Mouse (Mus musculus) thymus, postnatal 36 days (tissue): ENCODE measurements around the gene Tns3.

Experiments
- DNase-seq, 2 experiments: peaks; one replicate each; pipeline ENCODE4 v3.0.0; 2022; ENCODE audit warnings: mixed read lengths in 2 of 2

The Tns3 gene

DNA sequence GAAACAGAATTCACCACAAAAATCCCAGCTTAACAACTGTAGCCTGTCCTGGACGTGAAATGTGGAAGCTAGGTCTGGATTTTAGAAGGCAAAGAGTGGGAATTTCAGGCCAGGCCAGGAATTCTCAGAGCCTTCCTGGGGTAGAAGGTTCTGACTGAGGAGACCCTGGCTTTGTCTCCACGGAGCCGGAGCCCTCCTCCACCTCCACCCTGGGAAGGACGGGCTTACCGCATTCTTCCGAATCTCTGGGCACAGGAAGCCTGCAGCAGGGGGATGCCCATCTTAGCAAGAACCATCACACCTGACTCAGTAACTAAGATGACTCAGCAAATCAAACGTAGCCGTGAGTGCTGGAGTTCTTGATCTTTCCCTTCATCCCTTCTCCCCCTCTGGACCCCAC lies 231.4 kb downstream of the Tns3 start:
- no peak for DNase-seq

GRCm38 (mm10) chr11:8427660-8428059 lies 236.7 kb downstream of the Tns3 start:
- no peak for DNase-seq

GRCm38 (mm10) chr11:8425226-8425570 lies 239.1 kb downstream of the Tns3 start:
- DNase-seq = no peak

DNA sequence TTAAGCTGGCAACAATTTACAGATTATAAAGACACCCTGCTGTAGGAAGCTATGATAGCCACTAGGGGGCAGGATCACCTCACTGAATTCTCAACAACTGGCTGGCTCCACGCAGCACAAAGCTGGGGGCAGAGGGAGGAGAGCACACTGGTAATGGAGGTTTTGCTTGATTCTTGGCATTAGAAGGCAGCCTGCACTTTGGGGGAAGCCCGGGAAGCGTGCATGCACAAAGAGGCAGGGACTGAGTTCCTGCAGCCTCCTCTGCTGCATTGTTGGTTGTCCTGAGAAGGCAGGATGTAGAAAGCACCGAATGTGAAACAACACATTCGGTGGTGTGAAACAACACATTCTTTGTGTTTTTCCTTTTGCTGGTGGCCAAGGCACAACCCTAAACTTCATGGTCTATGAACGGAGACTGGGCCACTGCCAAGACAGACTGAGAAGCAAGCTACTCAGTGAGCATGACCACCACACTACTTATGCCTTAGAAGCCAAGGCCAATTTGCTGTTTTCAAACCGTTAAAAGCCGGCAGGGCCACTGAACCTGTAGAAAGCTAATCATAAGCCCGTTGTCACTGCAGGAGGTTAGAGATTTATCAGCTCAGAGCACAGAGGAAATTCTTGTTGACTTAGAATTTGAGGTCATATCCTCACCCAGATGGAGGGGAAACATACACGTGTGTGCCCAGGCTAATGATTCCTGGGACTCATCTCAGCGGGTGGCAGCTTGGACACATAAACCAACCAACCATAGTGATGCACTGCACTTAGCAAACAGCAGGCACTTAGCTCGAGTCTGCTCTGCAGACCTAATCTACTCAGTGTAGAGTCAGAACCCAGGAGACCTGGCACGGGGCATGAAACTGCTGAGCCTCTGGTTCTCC lies 239.8 kb downstream of the Tns3 start:
- DNase-seq = peak; percentile 33 to 40

GRCm38 (mm10) chr11:8405225-8405899 lies 259.0 kb downstream of the Tns3 start:
- DNase-seq = peak; percentile 21 to 30

DNA sequence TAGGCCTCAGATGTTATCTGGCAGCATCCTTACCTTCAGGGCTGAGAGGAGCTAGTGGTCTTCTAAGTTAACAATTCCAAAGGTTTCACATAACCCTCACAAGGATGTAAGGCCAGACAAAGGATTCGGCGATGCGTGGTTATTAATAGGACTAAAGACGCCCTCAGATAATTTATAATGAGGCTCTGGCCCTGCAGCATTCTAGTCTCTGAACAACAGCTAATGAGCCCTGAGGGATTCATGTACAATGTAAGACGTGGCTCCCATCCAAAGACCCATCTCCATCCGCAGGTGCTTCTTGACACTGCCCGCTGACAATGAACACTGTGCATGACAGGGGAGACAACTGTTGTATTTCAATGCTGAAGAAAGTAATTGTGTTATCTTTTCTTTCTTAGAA lies 263.0 kb downstream of the Tns3 start:
- no peak for DNase-seq

DNA sequence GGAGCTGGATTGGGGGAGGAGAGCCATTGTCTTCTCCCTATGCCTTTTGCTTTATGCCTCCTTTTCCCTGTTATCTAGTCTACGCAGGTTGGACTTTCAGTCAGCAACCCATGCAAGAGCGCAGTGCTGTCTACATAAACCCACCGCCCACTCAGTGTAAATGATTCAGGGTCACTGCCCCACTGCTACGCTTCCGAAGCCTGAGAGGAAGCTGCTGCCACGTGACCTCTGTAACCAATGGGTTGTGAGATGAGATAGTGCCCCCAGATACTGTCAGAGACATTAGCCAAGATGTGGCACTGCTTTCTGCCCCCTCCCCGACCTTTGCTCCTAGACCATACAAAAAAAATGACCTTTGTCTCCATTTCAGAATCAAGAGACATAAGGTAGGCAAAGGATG lies 268.0 kb downstream of the Tns3 start:
- DNase-seq = no peak

GRCm38 (mm10) chr11:8391564-8391963 lies 272.8 kb downstream of the Tns3 start:
- DNase-seq = no peak

- DNase-seq = no peak
Measured at GRCm38 (mm10) chr11:8385891-8386405, 278.4 kb downstream of the Tns3 start.
